Mouse (Mus musculus): ENCODE measurements at regions not wholly inside any gene's neighbourhood (a gene's known extent, or its start where the extent isn't known, plus 50 kb on each side); places are given as distances from the start of the nearest gene placed in this dataset.

DNA sequence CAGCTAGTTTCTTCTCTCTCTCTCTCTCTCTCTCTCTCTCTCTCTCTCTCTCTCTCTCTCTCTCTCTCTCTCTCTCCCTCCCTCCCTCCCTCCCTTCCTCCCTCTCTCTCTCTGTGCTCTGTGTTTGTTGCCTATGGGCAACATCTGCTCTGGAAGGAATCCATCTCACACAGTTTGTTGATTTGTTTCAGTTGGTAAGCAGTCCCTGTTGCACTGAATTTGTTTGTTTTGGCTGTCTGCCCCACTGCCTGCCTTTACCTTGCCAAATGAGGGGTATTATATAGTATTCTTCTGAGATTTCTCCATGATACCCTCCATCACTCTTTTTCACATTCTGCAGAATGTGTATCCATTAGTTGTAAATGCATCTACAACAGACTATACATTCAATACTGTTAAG lies 401.8 kb downstream of the Rfpl4b start:
- Histone ChIP-seq H3K36me3 (ENCODE audit: control insufficient read depth, insufficient read depth, low read length) (no peaks in the 10 kb centered on the region), H3K27ac (ENCODE audit: low read depth, low read length) (no peak overlapping the region), H3K4me3 (ENCODE audit: low read depth, low read length) (no peak overlapping the region), H3K9me3 (replicated peaks; ENCODE audit: control insufficient read depth, low read length) (no peaks in the 10 kb centered on the region), H3K27me3 (ENCODE audit: control insufficient read depth, insufficient read depth, low read length) (no peaks in the 10 kb centered on the region), H3K9ac (ENCODE audit: low read depth, low read length) (no peak overlapping the region), H3K4me1 (ENCODE audit: control insufficient read depth, insufficient read depth, low read length) (no peaks in the 10 kb centered on the region), H3K4me2 (no peak overlapping the region)
- no peak for ATAC-seq (replicated peaks; ENCODE audit: insufficient number of reproducible peaks, low FRiP score, low TSS enrichment)

DNA sequence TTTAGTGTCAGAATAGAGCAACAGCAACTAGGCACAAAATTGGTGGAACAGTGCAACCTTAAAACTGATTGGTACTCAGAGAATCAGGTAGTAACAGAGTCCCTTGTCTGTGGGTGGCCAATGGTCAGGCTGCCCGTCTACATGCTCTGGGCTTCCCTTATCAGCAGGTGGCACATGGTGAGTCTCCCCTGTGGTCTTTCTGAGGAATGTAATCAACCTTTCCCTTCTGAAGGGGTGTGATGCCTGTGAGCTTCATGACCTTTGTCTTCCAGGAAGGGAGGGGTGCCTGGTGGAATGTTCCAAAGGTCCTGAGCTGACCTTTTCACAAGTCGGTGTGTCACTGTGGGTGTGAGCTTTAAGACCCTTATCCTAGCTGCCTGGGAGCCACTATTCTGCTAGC lies 438.4 kb downstream of the Rfpl4b start:
- Histone ChIP-seq H3K9me3 (replicated peaks; ENCODE audit: control insufficient read depth, low read length) (no peaks in the 10 kb centered on the region), H3K27ac (ENCODE audit: low read depth, low read length) (no peak overlapping the region), H3K4me3 (ENCODE audit: low read depth, low read length) (no peak overlapping the region), H3K4me2 (no peak overlapping the region), H3K27me3 (ENCODE audit: control insufficient read depth, insufficient read depth, low read length) (no peaks in the 10 kb centered on the region), H3K36me3 (ENCODE audit: control insufficient read depth, insufficient read depth, low read length) (no peaks in the 10 kb centered on the region), H3K9ac (ENCODE audit: low read depth, low read length) (no peak overlapping the region), H3K4me1 (ENCODE audit: control insufficient read depth, insufficient read depth, low read length) (no peaks in the 10 kb centered on the region)
- ATAC-seq (replicated peaks; ENCODE audit: insufficient number of reproducible peaks, low FRiP score, low TSS enrichment), result peak; percentile 93
- WGBS (ENCODE audit: insufficient replicate concordance), result 35% methylated on average over 2 of the region's 2 CpGs

- Histone ChIP-seq H3K4me3 (ENCODE audit: low read depth, low read length) (no peak overlapping the region), H3K27ac (ENCODE audit: low read depth, low read length) (no peak overlapping the region), H3K36me3 (ENCODE audit: control insufficient read depth, insufficient read depth, low read length) (no peaks in the 10 kb centered on the region)
Observed at GRCm38 (mm10) chr10:38381873-38382296, 439.7 kb downstream of the Rfpl4b start.

GRCm38 (mm10) chr10:38380388-38380787 lies 441.2 kb downstream of the Rfpl4b start:
- H3K4me2 ChIP-seq, result no peak overlapping the region
- no peak overlapping the region for H3K9ac ChIP-seq (ENCODE audit: low read depth, low read length)
- WGBS (ENCODE audit: insufficient replicate concordance), result 87% methylated on average over 2 of the region's 2 CpGs
- ATAC-seq (replicated peaks; ENCODE audit: insufficient number of reproducible peaks, low FRiP score, low TSS enrichment), result no peak
- H3K27me3 ChIP-seq (ENCODE audit: control insufficient read depth, insufficient read depth, low read length), result no peaks in the 10 kb centered on the region
- no peak overlapping the region for H3K4me3 ChIP-seq (ENCODE audit: low read depth, low read length)
- H3K9me3 ChIP-seq (replicated peaks; ENCODE audit: control insufficient read depth, low read length), result no peaks in the 10 kb centered on the region
- no peak overlapping the region for H3K27ac ChIP-seq (ENCODE audit: low read depth, low read length)
- no peaks in the 10 kb centered on the region for H3K36me3 ChIP-seq (ENCODE audit: control insufficient read depth, insufficient read depth, low read length)
- H3K4me1 ChIP-seq (ENCODE audit: control insufficient read depth, insufficient read depth, low read length), result no peaks in the 10 kb centered on the region

More at GRCm38 (mm10) chr10:38381873-38382296, 439.7 kb downstream of the Rfpl4b start:
- ATAC-seq (replicated peaks; ENCODE audit: insufficient number of reproducible peaks, low FRiP score, low TSS enrichment), result no peak
- no peak overlapping the region for H3K4me2 ChIP-seq
- H3K4me1 ChIP-seq (ENCODE audit: control insufficient read depth, insufficient read depth, low read length), result no peaks in the 10 kb centered on the region
- H3K9me3 ChIP-seq (replicated peaks; ENCODE audit: control insufficient read depth, low read length), result no peaks in the 10 kb centered on the region
- H3K9ac ChIP-seq (ENCODE audit: low read depth, low read length), result no peak overlapping the region
- H3K27me3 ChIP-seq (ENCODE audit: control insufficient read depth, insufficient read depth, low read length), result no peaks in the 10 kb centered on the region
- 85% methylated on average over 7 of the region's 7 CpGs for WGBS (ENCODE audit: insufficient replicate concordance)

DNA sequence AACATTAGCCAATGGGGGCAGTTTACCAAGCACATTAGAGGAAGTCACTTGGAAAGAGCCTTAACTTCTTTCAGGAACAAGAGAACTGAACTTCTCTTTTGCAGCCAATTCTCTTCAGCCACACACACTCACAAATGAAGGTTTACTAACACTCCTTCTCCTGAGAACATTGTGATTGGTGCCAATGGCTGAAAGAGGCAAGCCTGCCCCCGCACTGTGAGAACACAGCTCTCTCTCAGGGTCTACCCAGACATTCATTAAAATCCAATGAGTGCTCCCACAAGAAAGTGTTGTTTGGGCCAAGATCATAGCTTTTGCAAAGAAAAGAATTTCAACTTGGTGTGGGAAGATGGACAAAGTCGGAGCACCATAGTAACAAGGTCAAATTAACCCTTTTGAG lies 454.8 kb downstream of the Rfpl4b start:
- Histone ChIP-seq H3K9ac (ENCODE audit: low read depth, low read length) (no peak overlapping the region), H3K4me1 (ENCODE audit: control insufficient read depth, insufficient read depth, low read length) (no peaks in the 10 kb centered on the region), H3K27ac (ENCODE audit: low read depth, low read length) (no peak overlapping the region), H3K27me3 (ENCODE audit: control insufficient read depth, insufficient read depth, low read length) (no peaks in the 10 kb centered on the region), H3K4me3 (ENCODE audit: low read depth, low read length) (no peak overlapping the region), H3K36me3 (ENCODE audit: control insufficient read depth, insufficient read depth, low read length) (no peaks in the 10 kb centered on the region), H3K9me3 (replicated peaks; ENCODE audit: control insufficient read depth, low read length) (no peaks in the 10 kb centered on the region), H3K4me2 (no peak overlapping the region)
- no peak for ATAC-seq (replicated peaks; ENCODE audit: insufficient number of reproducible peaks, low FRiP score, low TSS enrichment)
- 90% methylated on average over 2 of the region's 2 CpGs for WGBS (ENCODE audit: insufficient replicate concordance)

DNA sequence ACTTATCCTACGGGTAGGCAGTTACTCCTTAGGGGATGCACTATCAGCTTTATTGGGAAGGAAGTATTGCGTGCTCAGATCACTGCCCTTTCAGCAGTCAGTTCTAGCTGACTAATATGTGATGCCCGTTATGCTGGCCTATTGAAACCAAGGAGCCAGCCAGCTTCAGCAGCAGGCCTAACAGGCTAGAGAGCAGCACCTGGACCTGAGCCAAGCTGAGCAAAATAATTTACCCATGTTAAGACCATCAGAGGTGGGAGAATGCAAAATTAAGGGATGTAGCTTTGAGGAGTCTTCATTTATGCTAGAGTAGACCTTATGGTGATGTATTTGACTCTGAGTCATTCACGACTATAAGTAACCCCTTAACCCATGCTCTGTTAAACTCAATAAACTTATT lies 456.7 kb downstream of the Rfpl4b start:
- no peaks in the 10 kb centered on the region for H3K4me1 ChIP-seq (ENCODE audit: control insufficient read depth, insufficient read depth, low read length)

DNA sequence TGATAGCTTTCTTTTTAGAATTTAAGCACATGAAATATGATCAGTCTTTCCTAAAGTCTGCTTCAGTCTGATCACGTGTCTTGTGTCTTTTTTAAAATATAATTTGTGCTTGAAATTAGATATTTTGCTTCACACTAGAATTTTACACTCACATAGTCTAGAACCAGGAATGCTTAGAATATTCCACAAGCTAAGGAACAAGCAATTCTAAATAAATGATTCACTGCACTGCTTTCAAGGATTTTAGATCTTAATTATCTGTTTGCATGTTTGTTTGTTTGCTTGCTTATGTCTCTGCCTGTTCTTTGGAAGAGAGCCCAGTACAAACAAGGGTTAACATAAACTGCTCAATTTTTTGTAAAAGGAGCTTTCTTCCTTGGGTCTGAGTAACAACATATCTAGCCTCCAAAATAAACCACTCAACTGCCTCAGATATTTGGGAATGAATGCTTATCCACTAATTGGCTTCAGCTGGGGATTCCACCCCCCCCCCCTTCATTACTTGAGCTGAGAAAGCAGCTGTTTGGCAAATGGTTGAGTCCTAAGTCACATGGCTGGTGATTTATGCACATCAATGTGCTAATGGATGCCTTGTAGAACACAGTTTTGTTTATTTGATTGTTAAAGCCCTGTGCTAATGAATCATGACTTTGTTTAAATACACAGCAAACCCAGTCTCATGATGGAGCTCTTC lies 463.9 kb downstream of the Rfpl4b start:
- Histone ChIP-seq H3K4me2 (no peak overlapping the region), H3K27ac (ENCODE audit: low read depth, low read length) (no peak overlapping the region), H3K27me3 (ENCODE audit: control insufficient read depth, insufficient read depth, low read length) (no peaks in the 10 kb centered on the region), H3K4me3 (ENCODE audit: low read depth, low read length) (no peak overlapping the region), H3K36me3 (ENCODE audit: control insufficient read depth, insufficient read depth, low read length) (no peaks in the 10 kb centered on the region), H3K4me1 (ENCODE audit: control insufficient read depth, insufficient read depth, low read length) (no peaks in the 10 kb centered on the region), H3K9me3 (replicated peaks; ENCODE audit: control insufficient read depth, low read length) (no peaks in the 10 kb centered on the region), H3K9ac (ENCODE audit: low read depth, low read length) (no peak overlapping the region)
- 67% methylated on average over 1 of the region's 1 CpGs for WGBS (ENCODE audit: insufficient replicate concordance)
- ATAC-seq (replicated peaks; ENCODE audit: insufficient number of reproducible peaks, low FRiP score, low TSS enrichment), result no peak

More for the DNA sequence above, 456.7 kb downstream of the Rfpl4b start:
- Histone ChIP-seq H3K36me3 (ENCODE audit: control insufficient read depth, insufficient read depth, low read length) (no peaks in the 10 kb centered on the region), H3K9ac (ENCODE audit: low read depth, low read length) (no peak overlapping the region), H3K27me3 (ENCODE audit: control insufficient read depth, insufficient read depth, low read length) (no peaks in the 10 kb centered on the region), H3K4me3 (ENCODE audit: low read depth, low read length) (no peak overlapping the region), H3K4me2 (no peak overlapping the region), H3K27ac (ENCODE audit: low read depth, low read length) (no peak overlapping the region), H3K9me3 (replicated peaks; ENCODE audit: control insufficient read depth, low read length) (no peaks in the 10 kb centered on the region)
- no peak for ATAC-seq (replicated peaks; ENCODE audit: insufficient number of reproducible peaks, low FRiP score, low TSS enrichment)
- WGBS (ENCODE audit: insufficient replicate concordance), result 73% methylated on average over 4 of the region's 4 CpGs

- 63% methylated on average over 2 of the region's 2 CpGs for WGBS (ENCODE audit: insufficient replicate concordance)
- no peak overlapping the region for H3K27ac ChIP-seq (ENCODE audit: low read depth, low read length)
- no peak overlapping the region for H3K4me3 ChIP-seq (ENCODE audit: low read depth, low read length)
- H3K4me2 ChIP-seq, result no peak overlapping the region
- H3K36me3 ChIP-seq (ENCODE audit: control insufficient read depth, insufficient read depth, low read length), result no peaks in the 10 kb centered on the region
- no peak for ATAC-seq (replicated peaks; ENCODE audit: insufficient number of reproducible peaks, low FRiP score, low TSS enrichment)
- no peaks in the 10 kb centered on the region for H3K4me1 ChIP-seq (ENCODE audit: control insufficient read depth, insufficient read depth, low read length)
- H3K9ac ChIP-seq (ENCODE audit: low read depth, low read length), result no peak overlapping the region
- H3K9me3 ChIP-seq (replicated peaks; ENCODE audit: control insufficient read depth, low read length), result no peaks in the 10 kb centered on the region
- H3K27me3 ChIP-seq (ENCODE audit: control insufficient read depth, insufficient read depth, low read length), result no peaks in the 10 kb centered on the region
Observed at GRCm38 (mm10) chr10:38353973-38354372, 467.6 kb downstream of the Rfpl4b start.

DNA sequence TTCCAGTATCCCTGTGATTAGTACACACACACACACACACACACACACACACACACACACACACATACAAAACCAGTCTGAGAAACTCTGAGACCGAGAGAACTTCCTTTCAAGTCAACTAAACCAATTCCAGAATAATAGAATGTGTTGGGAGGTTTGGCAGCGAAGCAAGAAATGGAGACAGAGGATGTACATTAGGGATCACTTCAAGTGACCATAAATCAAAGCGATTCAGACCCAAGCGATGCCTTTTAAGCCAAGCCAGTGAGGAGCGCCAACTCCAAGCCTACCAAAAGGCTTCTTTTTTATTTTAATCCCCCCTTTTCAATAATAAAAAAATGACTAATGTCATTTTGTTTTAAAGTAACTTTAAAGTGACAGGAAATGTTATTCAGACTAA lies 468.1 kb downstream of the Rfpl4b start:
- H3K27me3 ChIP-seq (ENCODE audit: control insufficient read depth, insufficient read depth, low read length), result no peaks in the 10 kb centered on the region
- H3K9me3 ChIP-seq (replicated peaks; ENCODE audit: control insufficient read depth, low read length), result no peaks in the 10 kb centered on the region
- no peak overlapping the region for H3K27ac ChIP-seq (ENCODE audit: low read depth, low read length)
- H3K36me3 ChIP-seq (ENCODE audit: control insufficient read depth, insufficient read depth, low read length), result no peaks in the 10 kb centered on the region
- no peaks in the 10 kb centered on the region for H3K4me1 ChIP-seq (ENCODE audit: control insufficient read depth, insufficient read depth, low read length)
- no peak overlapping the region for H3K9ac ChIP-seq (ENCODE audit: low read depth, low read length)
- H3K4me2 ChIP-seq, result no peak overlapping the region
- no peak for ATAC-seq (replicated peaks; ENCODE audit: insufficient number of reproducible peaks, low FRiP score, low TSS enrichment)
- WGBS (ENCODE audit: insufficient replicate concordance), result 80% methylated on average over 5 of the region's 5 CpGs
- no peak overlapping the region for H3K4me3 ChIP-seq (ENCODE audit: low read depth, low read length)

All from heart, embryonic 11.5 days (tissue).